Mouse (Mus musculus) thymus, adult 2 months (tissue): ENCODE results near the gene 4930404N11Rik.

Experiments
- CTCF ChIP-seq: fragments of 200-500 bp; IDR thresholded peaks from 2 replicates; pipeline ENCODE4 v1.5.1; 2012; ENCODE audit warnings: mild to moderate bottlenecking, control low read depth, low read length, moderate library complexity, borderline replicate concordance; ENCODE audit not compliant: control insufficient read depth, poor library complexity, insufficient read depth; ENCODE audit errors: extremely low read depth
- POLR2A ChIP-seq: fragments of 200-500 bp; IDR thresholded peaks from 2 replicates; pipeline ENCODE4 v1.6.1; 2012; ENCODE audit warnings: mild to moderate bottlenecking, low read length, control low read depth, moderate library complexity; ENCODE audit not compliant: control insufficient read depth, poor library complexity, insufficient read depth; ENCODE audit errors: extremely low read depth

DNA sequence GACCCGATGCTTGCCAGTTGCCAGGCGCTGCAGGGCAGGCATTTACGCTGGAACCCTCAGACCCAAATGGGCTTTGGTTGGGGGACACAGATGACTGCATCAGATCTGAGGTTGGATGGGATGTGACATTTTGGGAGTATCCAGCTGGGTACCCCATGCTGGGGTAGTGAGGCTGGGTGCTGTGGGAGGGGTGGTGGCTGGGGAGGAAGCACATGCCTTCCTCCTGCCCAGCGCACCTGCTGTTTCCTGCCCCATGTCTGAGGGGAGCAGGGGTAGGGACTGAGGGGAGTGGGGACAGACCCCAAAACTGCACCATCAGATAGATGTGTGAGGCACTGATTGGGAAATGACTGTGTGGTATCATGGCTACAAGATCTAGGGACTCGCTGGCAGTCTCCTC, 31.1 kb upstream of the 4930404N11Rik start:
- TF ChIP-seq CTCF (no peak), POLR2A (no peak)
